Mouse (Mus musculus): ENCODE results near the gene Cphx1. TPM values are rescaled to one million over a fixed set of nuclear protein-coding genes. Genes with fewer than 3 reads are reported as not detected.

The Cphx1 gene
- total RNA-seq, 2 experiments from 2014 or later: not detected

Other genes starting within 250 kb of the Cphx1 start
- gene Ppif, start 244.2 kb upstream of the Cphx1 start, total RNA-seq (2014; fragmentation: Nextera tagmentation): 91.9 and 93.5 TPM in 2 replicates
- 21.8 and 23.8 TPM in 2 replicates for gene Ppif, start 244.2 kb upstream of the Cphx1 start, total RNA-seq (2017)
- gene Zcchc24, start 169.3 kb upstream of the Cphx1 start, total RNA-seq (2014; fragmentation: Nextera tagmentation): 0.54 and 1.5 TPM in 2 replicates
- 1.3 and 1.6 TPM in 2 replicates for gene Zcchc24, start 169.3 kb upstream of the Cphx1 start, total RNA-seq (2017)
- gene Anxa11, start 96.1 kb upstream of the Cphx1 start, total RNA-seq (2014; fragmentation: Nextera tagmentation): 39.6 and 41.1 TPM in 2 replicates
- gene Anxa11, start 96.1 kb upstream of the Cphx1 start, total RNA-seq (2017): 7.2 and 9.7 TPM in 2 replicates
- gene Plac9a, start 35.2 kb upstream of the Cphx1 start, total RNA-seq (2014; fragmentation: Nextera tagmentation): not detected in 2 replicates
- not detected in 2 replicates for gene Plac9a, start 35.2 kb upstream of the Cphx1 start, total RNA-seq (2017)
- gene Tmem254a, start 10.6 kb upstream of the Cphx1 start, total RNA-seq (2014; fragmentation: Nextera tagmentation): 16.4 and 19.6 TPM in 2 replicates
- gene Tmem254a, start 10.6 kb upstream of the Cphx1 start, total RNA-seq (2017): 0.21 and 0.95 TPM in 2 replicates
- not detected in 2 replicates for gene Duxbl1, start 40.3 kb downstream of the Cphx1 start, total RNA-seq (2014; fragmentation: Nextera tagmentation)
- not detected in 2 replicates for gene Duxbl1, start 40.3 kb downstream of the Cphx1 start, total RNA-seq (2017)
- not detected in 2 replicates for gene Gm9780, start 104.4 kb downstream of the Cphx1 start, total RNA-seq (2014; fragmentation: Nextera tagmentation)
- not detected in 2 replicates for gene Gm9780, start 104.4 kb downstream of the Cphx1 start, total RNA-seq (2017)
- 20.9 and 37.8 TPM in 2 replicates for gene Tmem254c, start 129.1 kb downstream of the Cphx1 start, total RNA-seq (2014; fragmentation: Nextera tagmentation)
- 28.1 and 32.1 TPM in 2 replicates for gene Tmem254c, start 129.1 kb downstream of the Cphx1 start, total RNA-seq (2017)
- not detected in 2 replicates for gene Cphx2, start 143.2 kb downstream of the Cphx1 start, total RNA-seq (2014; fragmentation: Nextera tagmentation)
- gene Cphx2, start 143.2 kb downstream of the Cphx1 start, total RNA-seq (2017): not detected in 2 replicates
- gene Cphx3, start 144.0 kb downstream of the Cphx1 start, total RNA-seq (2014; fragmentation: Nextera tagmentation): not detected in 2 replicates
- gene Cphx3, start 144.0 kb downstream of the Cphx1 start, total RNA-seq (2017): not detected in 2 replicates
- not detected in 2 replicates for gene Duxbl2, start 180.0 kb downstream of the Cphx1 start, total RNA-seq (2014; fragmentation: Nextera tagmentation)
- gene Duxbl2, start 180.0 kb downstream of the Cphx1 start, total RNA-seq (2017): not detected in 2 replicates
- not detected in 2 replicates for gene Plac9b, start 244.2 kb downstream of the Cphx1 start, total RNA-seq (2014; fragmentation: Nextera tagmentation)
- not detected in 2 replicates for gene Plac9b, start 244.2 kb downstream of the Cphx1 start, total RNA-seq (2017)